24 mouse cellular contexts compared by ENCODE assay signal in genomic region chr4:154726636-154727045, GRCm38 (mm10). TPM values are rescaled to one million over a fixed set of nuclear protein-coding genes. Genes with fewer than 3 reads are reported as not detected.
DNase-seq lines count a peak whose midpoint lies in the region; ATAC-seq lines count a peak whose summit lies in the region.
"Had no signal": no experiment of that assay in that cellular context is flagged by ENCODE, and none has a peak within 500 bp of the region (broad histone marks: within the 10 kb centered on the region; RNA-seq: fewer than 3 reads in every experiment).

No protein-coding gene starts in this region.

- no peak for DNase-seq in forebrain, embryonic 10.5 days (ENCODE audit: extremely low spot score, low spot score)
- DNase-seq in forebrain, embryonic 14.5 days (ENCODE audit: low spot score) = no peak
- DNase-seq in heart, postnatal 10 days = no peak
- peak; percentile 49 for DNase-seq in embryo, embryonic 10.5 days (ENCODE audit: low spot score)
- peak; percentile 69 for DNase-seq in limb, embryonic 10.5 days (ENCODE audit: low spot score)
- DNase-seq in left cerebral cortex, adult 18-20 months (ENCODE audit: low spot score in 2 of 2) = no peak
- no peak for DNase-seq in right cerebral cortex, postnatal 4 days
- DNase-seq: adrenal gland, postnatal 36 days; cerebellum, adult 9-10 months; kidney, postnatal 14 days; layer of hippocampus, adult 9-11 months; right cerebral cortex, adult 18-20 months; spleen, adult 18-20 months; thymus, postnatal 25 days had no signal

- 0 out of 2 replicates have a peak, but pooled peaks cover 23% of the 10 kb centered on the region for H3K27me3 ChIP-seq in forebrain, embryonic 10.5 days (ENCODE audit: poor library complexity, severe bottlenecking)
- H3K27me3 ChIP-seq in forebrain, embryonic 14.5 days (replicated peaks; ENCODE audit: control insufficient read depth, insufficient read depth, low read length) = no peaks in the 10 kb centered on the region
- H3K27me3 ChIP-seq in heart, embryonic 15.5 days = peaks cover 12% of the 10 kb centered on the region; the same call in 1 of the 2 replicates
- no peaks in the 10 kb centered on the region for H3K27me3 ChIP-seq in limb, embryonic 10.5 days (ENCODE audit: low read depth, poor library complexity, severe bottlenecking)
- H3K27me3 ChIP-seq: CH12.LX had no signal

- H3K4me3 ChIP-seq in forebrain, embryonic 10.5 days = no peak overlapping the region
- no peak overlapping the region for H3K4me3 ChIP-seq in forebrain, embryonic 14.5 days (ENCODE audit: low read depth, low read length)
- H3K4me3 ChIP-seq in heart, embryonic 15.5 days = no peak overlapping the region
- H3K4me3 ChIP-seq in limb, embryonic 10.5 days = no peak overlapping the region; the same call in 1 of the 2 replicates
- H3K4me3 ChIP-seq: forebrain, embryonic 12.5 days had no signal

- peaks cover 26% of the 10 kb centered on the region for H3K4me1 ChIP-seq in forebrain, embryonic 10.5 days
- no peaks in the 10 kb centered on the region for H3K4me1 ChIP-seq in forebrain, embryonic 14.5 days (ENCODE audit: control insufficient read depth, insufficient read depth, low read length)
- peaks cover 16% of the 10 kb centered on the region for H3K4me1 ChIP-seq in heart, embryonic 15.5 days (replicated peaks)
- H3K4me1 ChIP-seq in limb, embryonic 10.5 days = peaks cover 61% of the 10 kb centered on the region

- WGBS in forebrain, embryonic 10.5 days = 50% methylated on average over 3 of the region's 3 CpGs
- 54% methylated on average over 3 of the region's 3 CpGs for WGBS in forebrain, embryonic 14.5 days
- 28% methylated on average over 3 of the region's 3 CpGs for WGBS in heart, embryonic 15.5 days
- whole genome bisulfite sequencing in limb, embryonic 10.5 days = 16% methylated on average over 3 of the region's 3 CpGs

- H3K9me3 ChIP-seq in forebrain, embryonic 10.5 days = no peaks in the 10 kb centered on the region
- H3K9me3 ChIP-seq in forebrain, embryonic 14.5 days (replicated peaks; ENCODE audit: control insufficient read depth, low read length) = no peaks in the 10 kb centered on the region
- no peaks in the 10 kb centered on the region for H3K9me3 ChIP-seq in heart, embryonic 15.5 days (replicated peaks)
- no peaks in the 10 kb centered on the region for H3K9me3 ChIP-seq in limb, embryonic 10.5 days (replicated peaks)
- H3K9me3 ChIP-seq: forebrain, embryonic 12.5 days had no signal

- no peak for ATAC-seq in forebrain, embryonic 14.5 days
- ATAC-seq in heart, embryonic 15.5 days (replicated peaks; ENCODE audit: insufficient number of reproducible peaks, insufficient read depth, low FRiP score, low read depth) = 0 out of 2 replicates have a peak, but pooled peaks have one; percentile 31
- ATAC-seq: activated CD4-positive, CD25-positive, alpha-beta regulatory T cell, adult 4 months had no signal

- H3K4me2 ChIP-seq in forebrain, embryonic 14.5 days (ENCODE audit: low read length) = no peak overlapping the region
- H3K4me2 ChIP-seq in heart, embryonic 15.5 days = peak overlapping the region; percentile 34
- H3K4me2 ChIP-seq: forebrain, embryonic 12.5 days had no signal

- H3K36me3 ChIP-seq in forebrain, embryonic 10.5 days (replicated peaks) = no peaks in the 10 kb centered on the region
- no peaks in the 10 kb centered on the region for H3K36me3 ChIP-seq in forebrain, embryonic 14.5 days (ENCODE audit: control insufficient read depth, insufficient read depth, low read length)
- no peaks in the 10 kb centered on the region for H3K36me3 ChIP-seq in heart, embryonic 15.5 days
- H3K36me3 ChIP-seq in limb, embryonic 10.5 days = no peaks in the 10 kb centered on the region
- H3K36me3 ChIP-seq: forebrain, embryonic 12.5 days had no signal

- H3K27ac ChIP-seq in forebrain, embryonic 10.5 days = peak overlapping the region; percentile 63; the same call in 1 of the 2 replicates
- H3K27ac ChIP-seq in forebrain, embryonic 14.5 days (ENCODE audit: low read depth, low read length) = no peak overlapping the region
- H3K27ac ChIP-seq in heart, embryonic 15.5 days = no peak overlapping the region
- H3K27ac ChIP-seq in limb, embryonic 10.5 days = peak overlapping the region; percentile 85
- H3K27ac ChIP-seq: forebrain, embryonic 12.5 days; macrophage had no signal

- intact Hi-C loops in heart, postnatal 10 days (cut with DNase I) = no loop called here

- H3K9ac ChIP-seq in forebrain, embryonic 14.5 days (ENCODE audit: low read length) = no peak overlapping the region
- H3K9ac ChIP-seq in heart, embryonic 15.5 days = no peak overlapping the region; the same call in 1 of the 2 replicates
- H3K9ac ChIP-seq: forebrain, embryonic 12.5 days had no signal

RNA-seq across cellular contexts. Expression of gene Actrt2, which starts 59.0 kb away (rescaled TPM):
- not detected in 2 replicates for polyA plus RNA-seq in forebrain, embryonic 10.5 days (2016; fragmentation: Nextera tagmentation; extraction: Ambion mirVana)
- not detected in 2 replicates for polyA plus RNA-seq in forebrain, embryonic 14.5 days (2014; fragmentation: Nextera tagmentation; extraction: Ambion mirVana)
- not detected in 2 replicates for polyA plus RNA-seq in heart, embryonic 15.5 days (2015; fragmentation: Nextera tagmentation; extraction: Ambion mirVana)
- total RNA-seq in heart, postnatal 10 days (2021) = not detected
- polyA plus RNA-seq in limb, embryonic 10.5 days (2016; fragmentation: Nextera tagmentation; extraction: Ambion mirVana) = not detected in 2 replicates
- total RNA-seq in left cerebral cortex, adult 18-20 months (2021) = not detected
- total RNA-seq: adrenal gland, postnatal 36 days; CH12.LX; hematopoietic stem cell, adult 5-6 weeks; left cerebral cortex, postnatal 14 days had no signal
- polyA plus RNA-seq: activated CD4-positive, CD25-positive, alpha-beta regulatory T cell, adult 4 months; forebrain, embryonic 12.5 days; intestine, embryonic 14.5 days; liver, embryonic 16.5 days; macrophage; midbrain, embryonic 14.5 days had no signal

Comparison
In these comparisons a context has a peak if more than half of its experiments do, and no peak if none do; other contexts are left out.
1. H3K27ac ChIP-seq: peak in forebrain, embryonic 10.5 days (single experiment) and limb, embryonic 10.5 days (single experiment); none in forebrain, embryonic 14.5 days (single experiment) and heart, embryonic 15.5 days (single experiment).
2. DNase-seq: peak in embryo, embryonic 10.5 days (single experiment) and limb, embryonic 10.5 days (single experiment); none in forebrain, embryonic 10.5 days (single experiment), forebrain, embryonic 14.5 days (single experiment), heart, postnatal 10 days (0 of 2), left cerebral cortex, adult 18-20 months (0 of 2) and right cerebral cortex, postnatal 4 days (single experiment).